Mouse (Mus musculus) urinary bladder, postnatal 14 days (tissue): ENCODE data around the gene Trpm5.

Experiments used
- DNase-seq: peaks from one replicate; pipeline ENCODE4 v3.0.0; 2021; ENCODE audit warnings: low spot score

Trpm5 gene

DNA sequence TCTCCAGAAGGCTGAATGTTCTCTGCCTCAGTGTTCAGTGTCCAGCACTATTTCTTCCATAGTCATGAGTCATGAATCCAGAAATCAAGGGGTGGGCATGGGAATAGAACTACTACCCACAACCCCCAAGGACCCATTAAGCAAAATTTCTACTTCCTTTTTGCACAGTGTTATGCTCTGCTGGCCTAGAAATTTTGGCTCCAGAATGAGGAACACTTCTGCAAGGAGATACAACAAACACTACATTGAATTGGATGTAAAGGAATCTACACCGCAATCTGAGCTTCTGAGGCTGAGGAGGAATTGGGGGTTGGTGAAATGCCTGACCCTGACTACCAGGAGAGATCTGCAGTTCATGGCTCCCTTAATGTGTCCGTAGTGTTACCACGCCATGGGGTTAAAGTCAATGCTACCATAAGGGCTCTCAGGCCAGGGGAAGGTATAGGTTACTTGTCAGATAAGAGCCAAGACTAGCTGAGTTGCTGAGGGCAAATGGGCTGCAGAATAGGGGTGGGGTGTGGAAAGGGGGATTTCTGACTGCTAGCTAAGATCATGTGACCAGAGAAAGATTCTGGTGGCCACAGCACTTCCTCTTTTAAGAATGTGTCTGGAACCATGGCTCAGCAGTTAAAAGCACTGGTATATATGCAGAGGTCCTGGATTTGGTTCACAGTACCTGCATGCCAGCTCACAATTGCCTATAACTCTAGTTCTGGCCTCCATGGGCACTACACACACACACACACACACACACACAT, 56.1 kb downstream of the Trpm5 start:
- DNase-seq = no peak

GRCm38 (mm10) chr7:143037306-143037705, 57.1 kb downstream of the Trpm5 start:
- DNase-seq = no peak

DNA sequence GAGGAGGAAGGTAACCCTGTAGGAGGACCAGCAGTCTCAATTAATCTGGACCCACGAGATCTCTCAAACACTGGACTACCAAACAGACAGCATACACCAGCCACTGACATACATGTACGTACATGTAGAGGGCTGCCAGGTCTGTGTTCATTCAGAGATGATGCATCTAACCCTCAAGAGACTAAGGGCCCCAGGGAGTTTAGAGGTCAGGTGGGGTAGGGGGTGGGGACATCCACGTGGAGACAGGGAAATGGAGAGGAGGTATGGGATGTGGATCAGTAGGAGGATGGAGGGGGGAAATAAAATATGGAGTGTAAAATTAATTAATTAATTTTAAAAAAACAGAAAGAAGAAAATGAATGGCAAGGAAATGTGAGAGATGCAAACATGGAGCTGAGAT, 57.7 kb downstream of the Trpm5 start:
- DNase-seq = no peak

DNA sequence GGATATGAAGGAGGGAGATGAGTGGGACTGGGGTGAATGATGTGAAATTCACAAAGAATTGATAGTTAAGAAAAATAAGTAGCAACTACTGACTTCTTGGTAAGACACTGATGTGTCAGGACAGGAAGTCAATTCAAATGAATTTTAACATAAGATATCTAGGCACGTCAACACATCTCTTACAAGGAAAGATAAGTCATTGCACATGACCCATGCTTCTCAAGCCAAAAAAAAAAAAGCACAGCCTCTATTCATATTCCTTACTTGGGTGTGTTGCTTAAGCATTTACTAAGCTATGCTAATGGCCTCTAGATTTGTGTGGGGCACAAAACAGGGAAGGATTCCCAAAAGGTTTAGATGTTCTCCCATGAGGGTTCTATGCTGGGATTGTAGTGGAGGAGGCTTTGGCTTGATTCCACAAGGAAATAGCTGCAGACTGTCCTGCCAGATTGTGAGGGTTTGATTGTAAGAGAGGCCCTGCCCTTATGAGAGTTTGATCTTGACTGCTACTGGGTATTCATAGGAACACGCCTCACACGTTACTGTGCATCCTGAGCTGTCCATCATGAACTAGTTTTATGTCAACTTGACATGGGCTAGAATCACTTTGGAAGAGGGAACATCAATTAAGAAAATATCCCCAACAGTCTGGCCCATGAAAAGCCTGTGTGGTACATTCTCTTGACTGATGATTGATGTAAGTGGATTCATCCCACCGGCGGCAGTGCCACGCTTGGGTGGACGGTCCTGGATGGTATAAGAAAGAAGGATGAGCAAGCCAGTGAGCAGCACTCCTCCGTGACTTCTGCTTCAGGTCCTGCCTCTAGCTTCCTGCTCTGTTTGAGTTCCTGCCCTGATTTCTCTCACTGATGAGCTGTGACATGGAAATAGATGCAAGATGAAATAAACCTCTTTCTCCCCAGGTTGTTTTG, 59.7 kb downstream of the Trpm5 start:
- no peak for DNase-seq

DNA sequence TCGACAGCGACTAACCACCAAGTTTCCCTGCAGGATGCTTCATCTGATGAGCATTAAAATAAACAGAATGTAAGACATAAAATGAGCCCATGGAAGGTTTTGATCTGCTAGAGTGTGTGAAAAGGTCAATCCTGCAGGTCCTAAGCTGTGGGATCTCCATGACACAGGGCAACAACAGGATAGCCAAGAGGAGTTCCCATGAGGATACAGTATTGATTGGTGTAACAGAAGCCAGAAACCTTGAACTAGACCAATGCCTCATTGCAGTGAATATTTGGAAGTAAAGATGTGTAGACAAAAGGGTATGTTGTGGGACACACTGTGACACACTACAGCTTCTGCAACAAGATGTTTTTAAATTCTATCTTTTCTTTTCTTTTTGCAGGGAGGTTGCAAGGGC, 60.3 kb downstream of the Trpm5 start:
- DNase-seq = no peak

- DNase-seq = no peak
These were observed 60.9 kb downstream of the Trpm5 start for GRCm38 (mm10) chr7:143033581-143033980.

DNA sequence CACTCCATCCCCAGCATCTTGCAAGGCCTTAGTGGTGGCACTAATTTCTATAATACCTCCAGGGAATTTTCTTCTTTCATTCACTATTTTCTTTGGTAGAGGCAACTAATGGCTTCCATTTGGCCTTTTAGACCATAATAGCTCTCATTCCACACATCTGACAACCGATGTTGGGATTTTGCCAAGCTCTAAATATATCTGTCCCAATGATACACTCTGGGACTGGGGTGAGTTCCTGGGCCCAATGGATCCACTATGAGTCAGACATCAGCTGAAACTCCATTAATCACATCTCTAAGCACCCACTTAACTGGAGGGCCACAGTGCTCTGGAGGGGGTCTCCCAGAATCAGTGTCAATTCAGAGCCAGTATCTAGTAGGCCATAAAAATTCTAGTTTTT, 62.6 kb downstream of the Trpm5 start:
- DNase-seq = no peak

- DNase-seq = no peak
These were observed 67.2 kb downstream of the Trpm5 start for GRCm38 (mm10) chr7:143027196-143027595.

DNA sequence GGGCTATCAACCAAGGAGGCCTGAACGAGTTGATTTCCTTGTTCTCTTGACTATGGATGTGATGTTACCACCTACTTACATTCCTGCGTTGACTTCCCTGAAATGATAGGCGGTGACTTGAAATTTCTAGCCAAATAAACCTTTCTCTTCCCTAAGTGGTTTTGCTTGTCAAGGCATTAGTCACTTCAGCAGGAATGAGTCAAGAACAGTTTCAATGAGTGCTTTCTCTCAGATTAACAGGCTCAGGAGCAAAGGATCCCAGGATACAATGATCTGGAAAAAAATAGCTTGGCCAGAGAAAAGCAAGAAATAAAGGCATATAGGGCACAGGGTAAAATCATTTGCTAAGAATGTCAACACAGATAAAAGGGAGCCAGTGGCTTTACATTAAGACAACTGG, 68.9 kb downstream of the Trpm5 start:
- no peak for DNase-seq

DNA sequence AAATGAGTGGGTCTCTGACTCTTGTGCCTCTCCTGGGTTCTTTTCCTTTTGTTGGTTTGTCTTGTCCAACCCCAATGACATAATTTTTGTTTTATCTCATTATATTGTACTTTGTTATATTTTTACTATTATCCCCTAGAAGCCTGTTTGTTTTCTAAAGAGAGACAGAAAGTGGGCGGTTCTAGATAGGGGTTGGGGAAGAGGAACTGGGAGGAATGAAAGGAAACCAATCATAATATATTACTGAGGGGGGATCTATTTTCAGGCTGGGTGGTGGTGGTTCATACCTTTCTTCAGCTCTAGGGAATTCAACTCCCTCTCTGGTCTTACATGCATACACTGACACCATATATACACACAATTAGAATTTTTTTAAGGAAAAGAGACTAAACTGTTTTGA, 70.1 kb downstream of the Trpm5 start:
- no peak for DNase-seq

DNA sequence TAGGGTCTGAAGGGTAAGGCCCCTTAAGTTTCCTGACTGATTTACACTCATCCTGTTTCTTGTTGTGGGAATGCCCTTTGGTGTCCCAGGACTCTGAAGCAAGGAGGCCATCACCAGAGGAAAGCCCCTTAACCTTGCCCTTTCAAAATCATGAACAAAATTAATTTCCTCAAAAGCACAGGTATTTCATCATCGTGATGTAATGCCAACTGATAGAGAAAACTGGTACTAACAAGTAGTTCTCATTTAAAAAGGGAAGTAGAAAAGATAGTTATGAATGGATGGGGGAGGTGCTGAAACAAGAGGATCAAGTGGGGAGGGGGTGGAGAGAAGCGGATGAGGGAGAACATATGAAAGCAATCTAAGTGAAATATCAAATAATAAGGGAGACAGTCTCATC, 70.9 kb downstream of the Trpm5 start:
- DNase-seq = no peak

DNA sequence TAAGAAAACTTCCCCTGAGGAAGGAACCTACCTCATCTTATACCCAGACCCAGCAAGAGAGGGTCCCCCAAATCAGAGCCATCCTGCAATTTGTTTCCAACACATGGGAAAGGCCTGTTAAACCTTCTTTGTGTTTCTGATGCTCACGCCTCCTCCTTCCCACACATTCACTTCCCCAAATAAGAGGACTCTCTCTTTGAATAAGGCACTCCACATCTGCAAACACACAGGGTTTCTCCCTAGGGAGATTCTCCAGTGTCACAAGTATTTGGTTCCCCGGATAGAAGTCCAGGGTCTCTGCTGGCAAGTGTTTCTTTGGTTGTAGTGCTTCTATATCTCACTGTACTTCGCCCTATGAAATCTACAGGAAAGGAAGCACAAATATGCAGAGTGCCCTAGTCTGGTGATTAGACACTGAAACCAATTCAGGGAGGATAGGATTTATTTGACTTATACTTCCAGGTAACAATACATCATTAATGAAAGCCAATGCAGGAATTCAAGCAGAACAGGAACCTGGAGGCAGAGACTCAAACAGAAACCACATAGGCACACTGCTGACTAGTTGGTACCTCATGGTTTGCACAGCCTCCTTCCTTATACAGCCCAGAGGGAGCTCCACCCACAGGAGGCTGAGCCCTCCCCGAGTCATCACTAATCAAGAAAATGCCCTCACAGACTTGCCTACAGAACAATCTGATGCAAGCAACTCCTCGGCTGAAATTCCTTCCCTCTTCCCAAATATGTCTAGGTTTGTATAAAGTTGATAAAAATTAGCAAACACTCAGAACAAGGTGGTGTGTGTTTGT, 72.9 kb downstream of the Trpm5 start:
- no peak for DNase-seq

DNA sequence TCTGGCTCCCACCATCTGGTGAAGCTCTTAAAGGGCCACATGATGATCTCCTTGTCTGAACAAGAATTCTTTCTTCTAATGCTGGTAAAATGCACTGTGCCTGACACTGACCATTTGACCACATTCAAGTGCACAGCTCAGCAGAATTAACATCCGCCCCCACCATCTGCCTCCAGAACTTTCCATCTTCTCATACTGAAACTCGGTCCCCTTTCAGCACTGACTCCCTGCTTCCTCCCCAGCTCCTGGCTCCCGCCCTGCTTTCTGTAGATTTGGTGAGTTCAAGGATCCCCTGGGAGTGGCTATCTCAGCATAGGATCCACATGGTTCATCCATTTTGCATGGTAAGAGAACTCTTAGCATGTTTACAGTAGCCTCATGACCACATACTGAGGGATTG, 73.7 kb downstream of the Trpm5 start:
- no peak for DNase-seq

GRCm38 (mm10) chr7:143020040-143020439, 74.4 kb downstream of the Trpm5 start:
- DNase-seq = no peak
